Mouse (Mus musculus): ENCODE measurements around the gene Dnase1l1. TPM values are rescaled to one million over a fixed set of nuclear protein-coding genes. Genes with fewer than 3 reads are reported as not detected.

The Dnase1l1 gene
- total RNA-seq, 2 experiments from 2014 or later: 2.0 to 2.3 TPM

- intact Hi-C loops (cut with DNase I): no loop called here
- DNase-seq (ENCODE audit: low spot score in 2 of 2): peak in 1 of 2 experiments; percentile 17
Measured at GRCm38 (mm10) chrX:74270902-74271551, 11.1 kb downstream of the Dnase1l1 start.

GRCm38 (mm10) chrX:74270062-74270901 lies 11.9 kb downstream of the Dnase1l1 start, which contains the start of gene Rpl10:
Gene Rpl10, plus strand, starts transcription at chrX:74270812.
- intact Hi-C loops (cut with DNase I): no loop called here
- DNase-seq (ENCODE audit: low spot score in 2 of 2): peak; percentile 86 to 87

GRCm38 (mm10) chrX:74269736-74270061 lies 12.4 kb downstream of the Dnase1l1 start:
- intact Hi-C loops (cut with DNase I): no loop called here

GRCm38 (mm10) chrX:74257746-74258145 lies 24.4 kb downstream of the Dnase1l1 start:
- intact Hi-C loops (cut with DNase I): no loop called here
- no peak for DNase-seq (ENCODE audit: low spot score in 2 of 2)

More at GRCm38 (mm10) chrX:74269736-74270061, 12.4 kb downstream of the Dnase1l1 start:
- DNase-seq (ENCODE audit: low spot score in 2 of 2): no peak

- intact Hi-C loops (cut with DNase I): no loop called here
Measured at GRCm38 (mm10) chrX:74254888-74255565, 27.1 kb downstream of the Dnase1l1 start.

GRCm38 (mm10) chrX:74254153-74254887 lies 27.8 kb downstream of the Dnase1l1 start, which contains the start of gene Emd:
Gene Emd, plus strand, starts transcription at chrX:74254687.
- intact Hi-C loops (cut with DNase I): no loop called here
- DNase-seq (ENCODE audit: low spot score in 2 of 2): peak; percentile 85 to 87

More at GRCm38 (mm10) chrX:74254888-74255565, 27.1 kb downstream of the Dnase1l1 start:
- DNase-seq (ENCODE audit: low spot score in 2 of 2): no peak

DNA sequence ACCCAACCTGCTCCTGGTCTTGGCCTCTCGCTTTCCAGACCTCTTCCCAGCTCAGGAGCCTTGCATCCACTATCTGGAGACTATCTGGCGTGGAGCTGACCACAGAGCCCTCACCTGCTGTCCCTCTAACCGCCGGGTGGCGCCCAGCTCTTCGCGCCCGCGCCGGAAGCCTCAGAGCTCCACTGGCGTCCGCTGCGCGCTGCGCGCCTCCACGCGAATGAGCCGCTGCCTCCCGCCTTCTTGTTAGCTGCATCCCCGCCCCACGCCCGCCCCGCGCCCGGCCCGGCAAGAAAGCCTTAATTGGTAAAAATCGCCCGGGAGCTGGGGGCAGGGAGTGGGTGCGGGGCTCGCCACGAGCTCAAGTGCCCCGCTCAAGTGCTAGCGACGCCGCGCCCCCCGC lies 32.5 kb downstream of the Dnase1l1 start, which contains the start of gene Flna:
TSS of gene Flna (minus strand) at position 206 of the 400 bp plus-strand sequence.
- DNase-seq (ENCODE audit: low spot score in 2 of 2): peak; percentile 59 to 63
- intact Hi-C loops (cut with DNase I): loop anchor here (2.0 to 10.0 kb wide), 2 partner anchors 163 to 285 kb away; partner anchors contain the start of gene Hcfc1

DNA sequence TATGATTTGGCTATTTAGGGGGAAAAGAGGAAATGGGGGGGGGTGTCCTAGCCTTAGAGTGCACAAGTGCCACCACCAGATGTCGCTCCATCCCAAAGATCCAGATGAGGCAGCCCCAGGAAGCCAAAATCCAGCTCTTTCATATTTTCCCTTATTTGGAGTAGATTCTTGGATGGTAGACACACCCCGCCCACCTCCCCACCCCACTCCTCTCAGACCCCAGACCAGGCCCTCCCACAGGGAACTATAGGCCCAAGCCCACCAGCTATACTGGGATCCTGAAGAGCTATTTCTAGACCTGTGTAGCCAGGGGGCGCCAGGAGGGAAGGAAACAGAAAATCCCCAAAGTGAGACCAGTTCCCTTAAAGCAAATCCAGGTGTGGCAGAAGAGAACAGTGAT lies 33.5 kb downstream of the Dnase1l1 start:
- intact Hi-C loops (cut with DNase I): loop anchor here (2.0 to 10.0 kb wide), 2 partner anchors 164 to 284 kb away; partner anchors contain the start of gene Hcfc1
- peak in 1 of 2 experiments; percentile 22 for DNase-seq (ENCODE audit: low spot score in 2 of 2)

DNA sequence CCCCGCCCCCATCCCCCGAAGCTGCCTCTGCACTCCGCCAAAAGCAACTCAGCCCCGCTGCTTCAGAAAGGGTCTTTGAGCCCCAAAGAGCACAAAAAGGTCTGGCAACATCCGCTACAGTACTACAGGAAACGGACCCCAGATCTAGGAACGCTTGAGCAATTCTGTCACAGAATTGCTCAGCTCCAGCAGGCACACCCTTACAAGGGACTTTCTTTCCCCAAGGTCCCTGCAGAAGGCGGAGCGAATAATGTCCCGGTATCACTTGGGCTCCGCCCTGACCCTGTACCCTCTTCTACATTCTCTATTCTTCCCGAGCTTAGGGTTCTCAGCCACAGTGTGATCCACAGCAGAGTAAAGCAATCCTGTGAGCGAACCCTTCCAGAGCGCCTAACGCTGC lies 35.4 kb downstream of the Dnase1l1 start:
- no peak for DNase-seq (ENCODE audit: low spot score in 2 of 2)
- intact Hi-C loops (cut with DNase I): loop anchor here (10.0 kb wide), 1 partner anchor 282 kb away; the partner anchor contains the start of gene Hcfc1

DNA sequence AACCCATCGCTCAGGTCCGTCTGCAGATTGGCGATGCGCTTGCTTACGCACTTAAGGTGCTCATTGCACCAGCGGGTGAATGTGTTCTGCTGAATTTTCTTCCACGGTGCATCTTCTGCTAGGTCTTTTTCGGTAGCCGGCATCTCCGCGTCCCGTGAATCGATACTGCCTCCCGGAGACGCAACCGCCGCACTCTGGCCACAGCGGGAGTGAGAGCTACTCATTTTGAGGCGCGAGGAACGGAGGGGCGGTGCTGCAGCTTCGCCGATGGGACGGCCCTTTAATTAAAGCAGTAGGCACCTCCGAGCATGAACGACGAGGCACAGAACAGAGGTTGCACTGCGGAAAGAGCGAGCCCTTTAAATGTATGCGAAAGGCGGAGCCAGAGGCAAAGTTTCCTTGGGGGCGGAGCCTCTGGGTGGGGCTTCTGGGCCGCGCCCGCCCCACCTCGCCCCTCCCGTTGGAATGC lies 35.9 kb downstream of the Dnase1l1 start:
- intact Hi-C loops (cut with DNase I): loop anchor here (10.0 kb wide), 1 partner anchor 281 kb away; the partner anchor contains the start of gene Hcfc1
- peak; percentile 82 to 83 for DNase-seq (ENCODE audit: low spot score in 2 of 2)

DNA sequence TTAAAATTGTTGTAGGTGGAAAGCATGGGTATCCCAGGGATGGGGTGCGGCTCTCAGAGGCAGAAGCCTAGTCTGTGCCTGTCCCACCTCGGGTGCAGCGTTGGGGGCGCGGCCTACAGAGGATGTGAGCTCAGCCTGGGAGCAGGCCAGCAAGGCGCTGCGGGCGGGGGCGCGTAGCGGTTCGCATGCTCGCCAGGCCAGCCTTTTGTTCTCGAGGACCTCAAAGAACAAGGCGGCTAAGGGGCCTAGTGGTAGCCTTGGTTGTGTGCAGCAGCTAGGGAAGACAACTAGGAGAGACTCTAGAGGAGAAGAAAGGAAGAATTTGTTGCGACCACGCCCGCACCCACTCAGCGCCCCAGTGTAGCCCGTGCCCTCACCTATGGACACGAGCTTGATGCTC lies 36.5 kb downstream of the Dnase1l1 start:
- intact Hi-C loops (cut with DNase I): loop anchor here (10.0 kb wide), 1 partner anchor 281 kb away; the partner anchor contains the start of gene Hcfc1
- DNase-seq (ENCODE audit: low spot score in 2 of 2): peak; percentile 53 to 55

GRCm38 (mm10) chrX:74245107-74245506 lies 37.0 kb downstream of the Dnase1l1 start:
- intact Hi-C loops (cut with DNase I): loop anchor here (10.0 kb wide), 1 partner anchor 280 kb away; the partner anchor contains the start of gene Hcfc1
- DNase-seq (ENCODE audit: low spot score in 2 of 2): no peak

DNA sequence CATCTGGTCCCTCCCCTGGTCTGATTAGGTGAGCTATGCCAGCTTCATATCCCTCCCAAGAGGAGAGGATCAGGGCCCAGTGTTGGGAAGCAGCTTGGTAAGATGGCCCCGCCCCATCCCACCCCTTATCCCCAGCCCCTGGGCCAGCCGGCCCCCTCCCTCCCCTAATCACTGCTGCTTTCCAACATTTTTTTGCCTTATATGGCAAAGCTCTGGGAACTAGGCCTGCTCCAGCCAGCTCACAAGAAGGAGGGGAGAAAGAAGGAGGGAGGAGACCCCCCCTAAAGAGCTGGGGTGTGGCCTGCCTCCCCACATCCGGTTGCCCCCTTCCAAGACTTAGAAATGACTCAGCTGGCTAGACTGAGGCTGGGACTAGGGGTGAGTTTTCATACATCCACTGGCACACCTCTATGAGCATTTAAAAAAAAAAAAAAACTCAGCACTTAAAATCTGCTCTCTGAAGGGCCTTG lies 37.5 kb downstream of the Dnase1l1 start:
- intact Hi-C loops (cut with DNase I): loop anchor here (5.0 to 10.0 kb wide), 2 partner anchors 122 to 280 kb away; partner anchors contain the start of gene Hcfc1
- no peak for DNase-seq (ENCODE audit: low spot score in 2 of 2)

GRCm38 (mm10) chrX:74243807-74244206 lies 38.3 kb downstream of the Dnase1l1 start:
- DNase-seq (ENCODE audit: low spot score in 2 of 2): no peak
- intact Hi-C loops (cut with DNase I): loop anchor here (5.0 to 10.0 kb wide), 2 partner anchors 122 to 279 kb away; partner anchors contain the start of gene Hcfc1

DNA sequence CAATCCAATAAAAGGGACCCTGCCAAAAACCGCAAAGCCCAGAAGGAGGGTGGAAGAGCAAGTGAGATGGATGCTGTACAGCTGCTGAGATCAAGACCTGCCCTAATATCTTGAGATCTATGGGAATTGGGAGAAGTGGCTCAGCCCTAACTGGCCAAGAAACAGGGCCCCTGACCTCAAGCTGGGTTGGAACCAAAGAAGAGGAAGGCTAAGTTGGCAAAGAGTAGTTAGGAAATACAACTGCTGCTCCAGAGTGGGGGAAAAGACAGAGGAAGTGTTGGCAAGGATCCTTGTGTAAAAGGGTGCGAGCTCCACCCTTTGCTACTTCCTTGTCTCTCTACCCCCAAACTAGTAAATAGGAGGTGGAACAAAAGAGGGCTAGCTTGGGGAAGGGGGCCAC lies 38.7 kb downstream of the Dnase1l1 start:
- no peak for DNase-seq (ENCODE audit: low spot score in 2 of 2)
- intact Hi-C loops (cut with DNase I): loop anchor here (5.0 to 10.0 kb wide), 2 partner anchors 121 to 279 kb away; partner anchors contain the start of gene Hcfc1

GRCm38 (mm10) chrX:74240332-74240731 lies 41.8 kb downstream of the Dnase1l1 start:
- DNase-seq (ENCODE audit: low spot score in 2 of 2): no peak
- intact Hi-C loops (cut with DNase I): loop anchor here (5.0 to 10.0 kb wide), 2 partner anchors 118 to 276 kb away; partner anchors contain the start of gene Hcfc1

GRCm38 (mm10) chrX:74233196-74233595 lies 48.9 kb downstream of the Dnase1l1 start:
- intact Hi-C loops (cut with DNase I): no loop called here
- DNase-seq (ENCODE audit: low spot score in 2 of 2): no peak

GRCm38 (mm10) chrX:74230038-74230437 lies 52.1 kb downstream of the Dnase1l1 start:
- intact Hi-C loops (cut with DNase I): no loop called here
- DNase-seq (ENCODE audit: low spot score in 2 of 2): no peak
